Comparison of ENCODE assay signal across 25 mouse cellular contexts in genomic region chr5:141940636-141941035, GRCm38 (mm10).
"Had no signal": no experiment of that assay in that cellular context is flagged by ENCODE, and none has a peak within 500 bp of the region (broad histone marks: within the 10 kb centered on the region; RNA-seq: fewer than 3 reads in every experiment).

No protein-coding gene starts in this region.

- ATAC-seq: intestine, postnatal 0 days; liver, postnatal 0 days; midbrain, embryonic 13.5 days; midbrain, embryonic 16.5 days had no signal

- H3K4me2 ChIP-seq: kidney, embryonic 15.5 days; limb, embryonic 12.5 days; limb, embryonic 15.5 days; liver, embryonic 11.5 days; midbrain, embryonic 13.5 days; neural tube, embryonic 13.5 days had no signal

- H3K27me3 ChIP-seq: kidney, embryonic 15.5 days; limb, embryonic 12.5 days; limb, embryonic 15.5 days; megakaryocyte, embryonic 14.5 days; midbrain, embryonic 13.5 days; neural tube, embryonic 13.5 days had no signal

- H3K9me3 ChIP-seq: kidney, embryonic 15.5 days; limb, embryonic 12.5 days; limb, embryonic 15.5 days; midbrain, embryonic 10.5 days; midbrain, embryonic 13.5 days; neural tube, embryonic 13.5 days had no signal

- H3K4me1 ChIP-seq: kidney, embryonic 15.5 days; limb, embryonic 12.5 days; limb, embryonic 15.5 days; megakaryocyte, embryonic 14.5 days; midbrain, embryonic 10.5 days; neural tube, embryonic 13.5 days had no signal

- H3K9ac ChIP-seq: kidney, embryonic 15.5 days; limb, embryonic 12.5 days; limb, embryonic 15.5 days; liver, embryonic 14.5 days; liver, postnatal 0 days; midbrain, embryonic 13.5 days; neural tube, embryonic 13.5 days had no signal

- H3K27ac ChIP-seq: kidney, embryonic 15.5 days; left cerebral cortex, adult 2 months; limb, embryonic 12.5 days; limb, embryonic 15.5 days; liver, embryonic 14.5 days; midbrain, embryonic 10.5 days; midbrain, embryonic 13.5 days; neural tube, embryonic 13.5 days; stomach, postnatal 0 days had no signal

- H3K4me3 ChIP-seq: kidney, embryonic 15.5 days; left cerebral cortex, adult 2 months; limb, embryonic 12.5 days; limb, embryonic 15.5 days; megakaryocyte, embryonic 14.5 days; midbrain, embryonic 10.5 days; midbrain, embryonic 13.5 days; myocyte; neural tube, embryonic 13.5 days had no signal

- DNase-seq: kidney, adult 2 months; kidney, postnatal 10 days; kidney, postnatal 36 days; left cerebral cortex, postnatal 4 days; liver, postnatal 0 days; right cerebral cortex, adult 18-20 months; right cerebral cortex, postnatal 14 days; right cerebral cortex, postnatal 4 days; thymus, adult 2 months; thymus, postnatal 14 days; thymus, postnatal 4 days had no signal

- H3K36me3 ChIP-seq: kidney, embryonic 15.5 days; limb, embryonic 12.5 days; limb, embryonic 15.5 days; midbrain, embryonic 10.5 days; midbrain, embryonic 13.5 days had no signal
